Mouse (Mus musculus): ENCODE measurements around the gene Rnf167.

The Rnf167 gene

DNA sequence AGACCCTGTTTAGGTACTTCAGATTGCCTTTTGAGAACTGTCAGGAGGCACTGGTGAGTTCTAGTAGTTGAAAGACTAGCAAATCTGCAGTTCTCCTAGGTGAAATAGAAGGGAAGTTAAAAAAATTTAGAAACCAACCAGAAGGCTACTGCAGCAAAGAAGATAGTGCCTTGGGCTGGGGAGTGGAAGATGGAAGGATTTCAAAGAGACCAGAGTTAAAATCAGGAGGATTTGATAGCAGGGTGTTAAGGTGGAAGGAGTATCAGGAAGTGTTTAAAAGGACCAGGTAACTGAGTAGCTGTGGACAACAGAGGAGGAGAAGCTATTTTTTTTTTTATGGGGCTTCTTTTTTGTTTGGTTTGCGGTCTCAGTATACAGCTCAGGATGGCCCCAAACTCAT lies 9.3 kb upstream of the Rnf167 start:
- DNase-seq (ENCODE audit: low spot score in 2 of 2): no peak

DNA sequence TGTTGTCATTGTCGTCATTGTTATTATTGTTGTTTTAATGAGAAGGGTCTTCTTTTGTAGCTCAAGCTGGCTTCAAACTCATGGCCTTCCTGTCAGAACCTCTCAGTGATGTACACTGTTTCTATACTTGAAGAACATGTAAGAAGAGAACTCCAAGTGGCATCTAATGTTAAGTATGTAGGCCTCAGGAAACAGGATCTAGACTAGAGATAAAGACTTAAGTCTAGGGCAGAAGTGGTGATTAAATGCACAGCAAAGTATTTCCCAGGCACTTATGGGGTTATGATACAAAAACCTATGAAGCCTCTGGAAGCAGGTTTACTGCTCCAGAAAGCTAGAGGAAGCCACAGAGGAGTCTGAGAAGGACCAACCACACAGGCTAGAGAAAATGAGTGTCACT lies 8.7 kb upstream of the Rnf167 start:
- no peak for DNase-seq (ENCODE audit: low spot score in 2 of 2)

DNA sequence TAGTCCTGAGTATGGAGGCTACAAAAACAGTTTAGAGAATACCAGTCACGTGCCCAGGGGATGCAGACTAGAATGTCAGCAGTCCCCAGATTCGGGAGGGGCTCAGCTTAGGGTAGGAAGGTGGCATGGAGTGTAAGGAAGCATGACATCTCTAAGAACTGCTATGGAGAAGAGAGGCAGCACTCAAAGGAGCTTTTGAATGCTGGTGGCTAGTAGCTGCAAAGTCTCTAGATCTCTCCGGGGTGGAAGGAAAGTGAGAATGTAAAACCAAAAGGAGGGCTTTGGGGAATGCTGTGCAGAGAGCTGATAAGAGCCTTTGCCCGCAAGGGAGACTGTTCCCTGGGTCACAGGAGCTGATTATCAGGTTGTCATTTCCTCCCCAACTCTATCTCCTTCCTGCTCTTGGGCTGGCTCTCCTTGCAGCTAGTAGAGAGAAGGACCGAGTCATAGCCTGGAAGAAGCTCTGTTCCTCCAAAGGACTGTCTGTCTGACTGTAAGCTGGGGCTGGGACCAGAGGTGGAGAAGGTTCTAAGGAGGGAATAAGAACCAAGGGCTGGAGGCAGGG lies 8.2 kb upstream of the Rnf167 start, which contains the start of gene Gp1ba:
TSS of gene Gp1ba (plus strand) at position 409 of the 565 bp plus-strand sequence.
- no peak for DNase-seq (ENCODE audit: low spot score in 2 of 2)

DNA sequence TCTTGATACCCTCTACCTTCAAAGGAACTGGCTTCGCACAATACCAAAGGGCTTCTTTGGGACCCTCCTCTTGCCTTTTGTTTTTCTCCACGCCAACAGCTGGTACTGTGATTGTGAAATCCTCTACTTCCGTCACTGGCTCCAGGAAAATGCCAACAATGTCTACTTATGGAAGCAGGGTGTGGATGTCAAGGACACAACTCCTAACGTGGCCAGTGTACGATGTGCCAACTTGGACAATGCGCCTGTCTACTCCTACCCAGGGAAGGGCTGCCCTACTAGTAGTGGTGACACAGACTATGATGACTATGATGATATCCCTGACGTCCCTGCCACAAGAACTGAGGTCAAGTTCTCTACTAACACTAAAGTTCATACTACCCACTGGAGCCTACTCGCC lies 7.1 kb upstream of the Rnf167 start:
- DNase-seq (ENCODE audit: low spot score in 2 of 2): no peak

DNA sequence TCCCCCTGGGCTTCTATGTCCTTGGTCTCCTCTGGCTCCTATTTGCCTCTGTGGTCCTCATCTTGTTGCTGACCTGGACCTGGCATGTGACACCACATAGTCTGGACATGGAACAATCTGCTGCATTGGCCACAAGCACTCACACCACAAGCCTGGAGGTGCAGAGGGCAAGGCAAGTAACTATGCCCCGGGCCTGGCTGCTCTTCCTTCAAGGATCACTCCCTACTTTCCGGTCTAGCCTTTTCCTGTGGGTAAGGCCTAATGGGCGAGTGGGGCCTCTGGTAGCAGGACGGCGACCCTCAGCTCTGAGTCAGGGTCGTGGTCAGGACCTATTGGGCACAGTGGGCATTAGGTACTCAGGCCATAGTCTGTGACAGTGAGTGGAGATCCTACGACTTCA lies 5.8 kb upstream of the Rnf167 start:
- no peak for DNase-seq (ENCODE audit: low spot score in 2 of 2)

DNA sequence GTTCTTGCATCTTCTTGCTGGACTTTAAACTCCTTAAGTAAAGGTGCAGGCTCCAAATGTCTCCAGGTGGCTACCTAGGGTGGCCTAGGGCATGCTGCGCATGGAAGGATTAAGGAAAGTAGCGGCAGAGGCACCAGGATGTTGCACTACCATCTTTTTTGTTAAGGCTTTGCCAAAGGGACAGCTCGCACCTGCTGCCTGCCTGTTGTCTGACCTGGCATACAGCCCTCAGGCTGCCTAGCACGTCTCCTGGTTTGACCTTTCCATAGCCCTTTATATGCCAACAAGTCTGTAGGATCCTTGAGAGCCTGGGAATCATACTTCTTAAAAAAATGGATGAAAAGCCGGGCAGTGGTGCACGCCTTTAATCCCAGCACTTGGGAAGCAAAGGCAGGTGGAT lies 4.0 kb upstream of the Rnf167 start:
- no peak for DNase-seq (ENCODE audit: low spot score in 2 of 2)

DNA sequence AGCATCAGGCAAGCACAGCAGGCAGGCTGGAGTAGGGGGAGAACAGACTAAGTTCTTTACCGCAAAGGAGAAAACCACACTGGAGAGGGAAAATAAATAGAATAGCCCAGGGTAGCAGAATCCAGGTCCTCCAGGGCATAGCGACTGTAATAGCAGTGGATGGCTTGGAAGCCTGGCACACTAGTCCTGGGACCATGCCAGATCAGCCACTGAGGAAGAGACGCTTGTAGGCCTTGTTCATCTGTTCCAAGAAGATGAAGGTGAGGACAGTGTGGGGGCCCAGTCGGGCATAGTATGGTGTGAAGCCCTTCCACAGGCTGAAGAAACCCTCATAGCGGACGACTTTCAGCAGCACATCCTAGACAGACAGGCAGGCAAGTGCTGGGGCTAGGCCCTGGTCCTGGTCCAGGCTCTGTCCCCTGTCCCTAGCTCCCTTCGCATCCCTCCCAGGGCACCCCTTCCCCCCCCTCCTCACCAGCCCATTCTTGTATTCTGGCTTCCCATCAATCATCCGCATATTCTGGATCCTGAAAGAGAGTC lies 2.4 kb upstream of the Rnf167 start:
- no peak for DNase-seq (ENCODE audit: low spot score in 2 of 2)

DNA sequence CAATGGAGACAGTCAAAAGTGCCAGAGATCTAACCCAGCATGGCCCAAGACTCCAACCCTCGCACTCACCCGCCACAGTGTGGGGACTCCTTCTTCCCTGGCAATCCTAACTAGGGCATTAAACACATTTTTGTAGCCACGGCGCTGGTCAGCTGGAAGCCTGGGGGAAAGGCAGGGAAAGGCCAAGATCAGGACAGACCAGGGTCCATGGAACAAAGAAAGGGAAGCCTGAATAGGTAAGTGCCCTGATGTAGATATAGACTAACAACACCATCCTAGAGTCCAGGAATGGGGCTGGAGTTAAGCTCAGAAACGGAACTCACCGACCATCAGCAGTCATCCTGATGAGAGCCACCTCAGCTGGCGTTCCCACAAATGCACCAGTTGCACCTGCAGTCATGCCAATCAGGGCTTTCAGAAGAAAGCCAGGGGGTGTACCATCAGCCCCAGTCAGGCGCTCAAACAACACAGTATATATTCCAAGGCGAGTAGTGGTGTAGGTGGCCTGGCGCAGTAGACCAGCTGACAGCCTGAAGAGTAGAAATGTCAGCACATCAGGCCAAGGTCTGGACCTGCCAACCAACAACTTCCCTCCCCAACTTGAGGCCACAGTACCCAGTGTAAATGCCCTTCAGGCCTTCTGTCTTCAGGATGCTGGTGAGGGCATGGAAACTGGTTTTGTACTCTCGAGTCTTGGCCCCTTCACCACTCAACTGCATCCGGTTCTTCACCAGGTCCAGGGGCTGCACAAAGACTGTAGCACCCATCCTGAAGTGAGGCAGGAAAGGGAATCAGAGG lies 1.4 kb upstream of the Rnf167 start:
- DNase-seq (ENCODE audit: low spot score in 2 of 2): peak in 1 of 2 experiments; percentile 33

DNA sequence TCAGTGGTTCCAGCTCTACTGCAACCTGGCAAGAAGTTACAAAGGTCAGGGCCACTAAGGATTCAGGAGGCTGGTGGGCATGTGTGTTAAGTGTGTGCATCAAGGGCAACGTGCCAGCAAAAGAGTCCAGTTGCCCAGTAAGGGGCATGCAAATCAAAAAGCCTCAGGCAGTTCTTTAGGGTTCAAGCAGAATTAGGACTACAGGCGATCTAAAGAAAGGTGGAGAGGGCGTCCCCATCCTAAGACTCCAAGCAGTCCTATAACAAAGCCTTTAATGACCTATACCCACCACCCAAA lies 828 bp upstream of the Rnf167 start:
- DNase-seq (ENCODE audit: low spot score in 2 of 2): peak in 1 of 2 experiments; percentile 60

DNA sequence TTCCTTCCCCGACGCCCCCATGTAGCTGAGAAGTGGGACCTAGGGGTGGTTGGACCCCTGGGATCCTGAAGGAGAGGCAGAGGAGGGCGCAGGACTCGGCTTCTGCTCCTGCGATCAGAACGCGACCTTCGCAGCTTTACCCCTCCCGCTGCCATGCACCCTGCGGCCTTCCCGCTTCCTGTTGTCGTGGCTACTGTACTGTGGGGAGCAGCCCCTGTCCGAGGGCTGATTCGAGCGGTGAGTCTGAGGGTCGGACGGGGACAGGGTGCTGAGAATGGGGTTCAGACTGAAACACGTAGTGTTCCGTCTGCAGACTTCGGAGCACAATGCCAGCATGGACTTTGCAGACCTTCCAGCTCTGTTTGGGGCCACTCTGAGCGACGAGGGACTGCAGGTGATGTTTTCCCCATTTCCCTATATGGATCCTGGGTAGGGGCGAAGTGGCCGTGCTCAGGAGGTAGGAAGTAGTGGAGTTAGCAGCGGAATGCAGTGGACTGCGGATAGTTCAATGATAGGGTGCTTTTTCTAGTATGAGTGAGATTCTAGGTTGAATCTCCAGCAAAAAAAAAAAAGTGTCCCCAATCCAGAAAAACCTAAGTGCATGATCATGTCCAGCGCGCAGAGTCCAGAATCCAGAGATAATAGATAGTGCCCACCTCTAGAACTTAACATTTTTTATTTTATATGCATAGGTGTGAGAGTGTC lies 833 bp downstream of the Rnf167 start:
- peak in 1 of 2 experiments; percentile 52 for DNase-seq (ENCODE audit: low spot score in 2 of 2)

DNA sequence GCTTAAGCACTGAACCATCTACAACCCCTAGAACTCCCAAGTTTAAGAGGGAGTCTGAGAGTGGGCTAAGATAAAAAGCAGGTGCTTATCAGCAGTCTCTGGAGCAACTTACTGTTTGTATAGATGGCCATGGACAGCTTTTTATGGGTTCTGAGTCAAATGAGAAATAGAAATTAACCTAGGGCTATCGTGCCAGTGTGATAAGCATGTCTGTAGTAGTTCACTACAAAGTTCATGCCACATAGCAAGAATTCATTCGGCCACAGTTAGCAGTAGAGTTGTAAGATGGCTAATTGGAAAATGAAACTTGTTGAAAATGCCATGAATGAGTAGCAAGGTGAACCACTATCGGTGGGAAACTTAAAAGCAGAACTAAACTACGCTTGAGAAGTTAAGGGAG lies 1.5 kb downstream of the Rnf167 start:
- DNase-seq (ENCODE audit: low spot score in 2 of 2): no peak

DNA sequence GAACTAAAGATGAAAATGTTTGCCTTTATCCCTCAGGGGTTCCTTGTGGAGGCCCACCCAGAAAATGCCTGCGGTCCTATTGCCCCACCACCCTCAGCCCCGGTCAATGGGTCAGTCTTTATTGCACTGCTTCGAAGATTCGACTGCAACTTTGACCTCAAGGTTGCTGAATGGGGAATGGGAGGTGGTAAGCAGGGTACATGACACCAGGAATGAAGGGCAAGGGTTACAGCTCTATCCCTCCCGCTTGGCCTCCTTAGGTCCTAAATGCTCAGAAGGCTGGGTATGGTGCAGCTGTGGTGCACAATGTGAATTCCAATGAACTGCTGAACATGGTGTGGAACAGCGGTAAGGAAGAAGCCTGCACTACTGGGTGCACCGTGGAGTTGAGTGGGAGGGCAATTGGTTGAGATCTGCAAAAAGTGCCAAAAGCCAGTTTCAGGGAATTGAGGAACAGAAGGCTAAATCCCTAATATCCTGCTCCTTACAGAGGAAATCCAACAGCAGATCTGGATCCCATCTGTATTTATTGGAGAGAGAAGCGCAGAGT lies 2.2 kb downstream of the Rnf167 start:
- DNase-seq (ENCODE audit: low spot score in 2 of 2): peak in 1 of 2 experiments; percentile 31

DNA sequence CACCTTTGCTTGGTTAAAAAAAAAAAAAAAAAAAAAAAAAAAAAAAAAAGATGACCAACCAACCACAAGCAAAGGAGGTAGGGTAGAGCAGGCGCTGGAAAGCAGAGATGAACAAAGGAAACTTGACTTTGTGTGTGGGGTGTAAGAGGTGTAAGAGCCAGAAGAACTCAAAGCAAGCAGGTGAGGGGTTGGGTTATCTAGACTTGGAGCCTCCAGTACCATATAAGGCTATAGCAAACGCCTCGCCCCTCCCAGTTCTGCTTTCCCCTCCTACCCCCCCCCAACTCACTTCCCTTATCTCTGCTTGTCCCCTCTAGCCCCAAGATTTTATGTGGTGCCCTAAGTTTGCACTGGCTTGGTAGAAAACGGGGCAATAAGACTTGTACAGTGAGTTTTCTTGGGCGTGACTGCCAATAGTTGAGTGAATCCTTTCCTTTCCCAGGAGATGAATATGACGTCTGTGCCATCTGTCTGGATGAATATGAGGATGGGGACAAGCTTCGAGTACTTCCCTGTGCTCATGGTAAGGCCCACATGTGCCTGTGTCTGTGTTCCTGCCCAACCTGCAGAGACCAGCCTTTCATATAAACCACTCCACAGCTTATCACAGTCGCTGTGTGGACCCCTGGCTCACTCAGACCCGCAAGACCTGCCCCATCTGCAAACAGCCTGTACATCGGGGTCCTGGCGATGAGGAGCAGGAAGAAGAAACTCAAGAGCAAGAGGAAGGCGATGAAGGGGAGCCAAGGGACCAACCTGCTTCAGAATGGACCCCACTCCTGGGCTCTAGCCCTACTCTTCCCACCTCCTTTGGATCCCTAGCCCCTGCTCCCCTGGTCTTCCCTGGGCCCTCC lies 3.5 kb downstream of the Rnf167 start:
- DNase-seq (ENCODE audit: low spot score in 2 of 2): peak in 1 of 2 experiments; percentile 29

DNA sequence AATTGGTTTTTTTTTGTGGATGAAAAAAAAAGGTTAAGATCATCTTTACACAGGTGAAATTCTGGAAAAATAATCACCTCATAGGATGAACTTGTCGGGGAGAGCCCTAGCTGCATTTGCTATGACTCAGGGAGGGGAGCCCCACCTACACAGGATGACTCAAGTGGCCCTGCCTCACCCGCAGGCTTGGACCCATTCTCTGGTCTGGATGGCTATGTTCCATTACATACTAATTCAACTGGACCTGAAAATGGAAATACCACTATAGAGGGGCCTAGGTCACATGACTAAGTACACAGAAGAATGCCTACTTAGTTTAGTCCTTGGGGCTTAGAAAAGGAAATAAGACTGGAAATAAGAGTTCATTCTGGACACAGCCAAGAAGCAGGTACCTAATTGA lies 4.4 kb downstream of the Rnf167 start:
- peak in 1 of 2 experiments; percentile 25 for DNase-seq (ENCODE audit: low spot score in 2 of 2)

DNA sequence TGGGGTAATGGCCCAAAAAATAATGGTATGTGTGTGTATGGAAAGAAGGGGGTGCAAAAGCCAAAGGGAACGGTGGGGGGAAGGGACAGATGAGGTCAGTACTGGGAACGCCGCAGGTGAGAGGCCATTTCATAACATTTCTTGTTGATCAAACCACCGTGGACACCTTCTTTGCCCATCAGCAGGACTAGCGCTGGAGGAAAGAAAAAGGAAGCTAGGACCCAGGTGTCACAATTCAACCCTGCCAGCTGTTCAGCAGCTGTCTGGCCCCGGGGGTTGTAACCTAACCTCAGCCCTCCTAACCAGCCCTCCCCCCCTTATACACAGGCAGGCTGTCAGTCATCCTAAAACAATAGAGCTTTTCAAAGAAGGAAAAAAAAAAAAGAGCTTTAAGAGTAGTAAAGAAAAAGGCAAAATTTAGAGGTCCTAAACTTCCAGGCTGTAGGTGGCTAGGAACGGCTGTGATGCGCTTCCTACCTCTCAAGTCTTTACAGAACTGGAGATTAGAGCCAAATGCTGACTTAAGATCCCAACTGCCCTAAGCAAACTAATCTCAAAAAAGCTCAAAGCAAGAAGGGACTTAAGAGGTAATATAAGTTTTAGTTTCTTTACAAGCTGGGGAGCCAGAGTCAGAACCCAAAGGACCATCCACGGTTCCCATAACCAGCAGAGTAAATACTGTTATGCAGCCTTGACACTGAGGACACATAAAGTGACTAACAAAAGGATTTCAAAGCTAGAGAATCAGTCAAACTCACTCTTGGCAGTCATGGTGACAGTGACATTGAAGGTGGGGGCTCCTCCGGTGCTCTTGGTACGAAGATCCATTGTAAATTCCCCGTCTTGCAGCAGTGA lies 5.2 kb downstream of the Rnf167 start:
- DNase-seq (ENCODE audit: low spot score in 2 of 2): peak in 1 of 2 experiments; percentile 38

DNA sequence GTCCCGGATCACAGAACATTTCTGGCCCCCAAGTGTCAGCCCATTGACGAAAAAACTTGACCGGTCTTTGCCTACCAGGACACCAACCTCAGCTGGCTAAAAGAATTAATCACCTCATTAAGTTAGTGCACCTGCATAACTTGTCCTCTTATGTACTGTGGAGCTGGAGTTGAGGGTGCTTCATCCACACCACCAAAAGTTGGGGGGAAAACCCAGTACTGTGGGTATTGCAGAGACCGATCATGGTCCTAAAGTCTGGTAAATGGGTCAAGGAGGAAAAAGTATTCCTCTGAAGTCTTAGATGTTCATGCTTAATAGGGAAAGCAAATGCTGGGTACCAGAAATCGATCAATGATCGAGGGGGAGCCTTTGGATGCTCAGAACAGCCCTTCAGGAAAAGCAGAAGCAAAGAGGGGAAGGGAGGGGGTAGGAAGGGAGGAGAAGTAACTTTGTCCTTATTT lies 5.9 kb downstream of the Rnf167 start:
- peak in 1 of 2 experiments; percentile 28 for DNase-seq (ENCODE audit: low spot score in 2 of 2)

DNA sequence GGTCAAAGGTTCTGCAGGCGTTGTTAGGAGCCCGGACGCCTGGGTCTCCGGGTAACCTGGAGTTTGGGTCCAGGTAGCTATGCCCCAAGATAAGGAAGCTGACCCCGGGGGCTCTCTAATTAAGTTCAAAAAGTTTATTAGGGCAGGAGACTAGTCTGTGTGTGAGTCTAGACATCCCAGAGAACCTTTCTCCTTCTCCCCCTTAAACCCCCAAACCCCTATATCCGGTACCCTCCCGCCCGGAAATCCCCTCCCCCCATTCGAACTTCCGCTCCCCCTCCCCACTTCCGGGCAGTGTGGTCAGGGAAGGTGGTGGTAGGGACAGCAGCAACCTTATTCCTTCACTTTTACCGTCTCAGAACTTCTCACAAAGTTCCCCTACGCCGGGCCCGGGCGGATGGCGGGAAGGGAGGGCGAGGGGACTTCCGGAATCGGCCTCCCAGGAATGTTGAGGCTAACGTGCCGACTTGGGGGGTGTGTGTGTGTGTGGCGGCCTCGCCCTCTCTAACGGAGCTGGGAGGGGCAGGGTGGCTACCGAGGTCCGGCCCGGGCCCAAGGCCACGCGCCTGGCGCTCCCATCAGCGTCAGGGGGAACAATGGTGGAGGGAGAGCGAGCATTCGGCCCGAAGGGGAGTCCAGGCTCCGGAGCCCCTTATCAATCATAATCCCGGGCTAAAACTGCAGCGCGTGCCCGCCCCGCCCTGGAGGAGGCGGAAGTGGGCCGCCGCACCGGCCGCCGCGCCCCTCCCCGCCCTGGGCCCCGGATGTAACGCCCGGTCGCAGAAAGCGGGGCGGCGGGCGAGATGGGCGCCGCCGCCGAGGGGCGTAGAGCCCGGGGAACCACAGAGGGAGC lies 6.5 kb downstream of the Rnf167 start:
- peak; percentile 60 to 64 for DNase-seq (ENCODE audit: low spot score in 2 of 2)

DNA sequence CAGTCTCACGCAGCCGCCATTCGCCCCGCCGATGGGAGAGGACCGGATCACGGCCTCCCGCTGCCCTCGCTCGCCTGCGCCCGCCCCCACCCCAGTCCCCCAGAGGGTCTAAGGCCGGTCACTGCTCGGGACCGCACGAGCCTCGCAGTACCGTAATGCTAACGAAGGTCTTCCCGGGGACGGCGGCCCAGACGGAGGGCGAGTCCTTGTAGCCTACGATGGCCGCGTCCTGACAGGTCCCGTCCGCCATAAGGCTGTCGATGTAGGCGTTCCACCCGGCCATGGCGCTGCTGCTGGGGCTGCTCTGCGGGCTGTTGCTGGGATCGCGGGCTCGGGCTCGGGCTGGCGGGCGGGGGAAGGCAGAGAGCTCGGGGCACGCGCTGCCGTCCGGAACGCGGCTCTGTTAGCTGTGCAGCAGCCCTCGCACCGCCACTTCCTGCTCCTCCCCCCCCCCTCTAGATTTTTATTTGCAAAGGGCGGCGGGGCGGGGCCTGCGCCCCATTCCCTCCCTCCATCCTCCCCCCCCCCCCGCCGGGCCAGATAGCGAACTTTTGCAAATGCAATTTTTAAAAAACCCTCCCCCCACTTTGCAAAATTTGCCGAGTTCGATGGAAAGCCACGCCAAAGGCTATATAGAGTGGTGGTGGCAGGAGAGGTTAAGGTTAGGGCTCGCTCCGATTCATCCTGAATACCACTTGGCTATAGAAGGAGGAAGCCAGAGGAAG lies 7.3 kb downstream of the Rnf167 start, which contains the start of gene Pfn1:
TSS of gene Pfn1 (minus strand) at position 447 of the 725 bp plus-strand sequence.
- peak; percentile 82 to 83 for DNase-seq (ENCODE audit: low spot score in 2 of 2)
